Mouse (Mus musculus): Measurements from ENCODE around the gene Atg13.

DNA sequence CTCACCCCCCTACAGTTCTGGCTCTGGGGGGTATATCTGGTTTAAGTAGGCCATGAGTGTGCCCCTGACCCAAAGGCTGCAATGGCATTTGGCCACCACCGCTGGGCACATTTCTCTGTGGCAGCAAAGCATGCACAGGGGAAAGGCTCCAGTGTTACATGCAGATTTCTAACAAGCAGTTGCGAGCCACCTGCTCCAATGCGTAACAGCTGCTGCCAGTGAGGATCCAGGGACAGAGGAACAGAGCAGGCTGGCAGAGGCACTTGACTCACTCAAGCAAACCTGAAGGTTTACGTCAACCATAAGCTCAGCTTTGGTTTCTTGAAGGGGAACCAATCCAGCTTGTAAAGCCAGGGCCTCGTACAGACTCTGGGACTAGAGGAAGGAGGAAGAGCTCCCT lies 35.5 kb downstream of the Atg13 start:
- TF ChIP-seq POLR2A (IDR thresholded peaks at IDR 0.05; ENCODE audit: low read depth, low read length) = no peak
- TF ChIP-seq CTCF (IDR thresholded peaks at IDR 0.05; ENCODE audit: extremely low read depth, insufficient read length, insufficient replicate concordance, low read depth, low read length) = no peak
